Mouse (Mus musculus) forebrain, embryonic 15.5 days (tissue): ENCODE results near the gene Nfib. TPM values are rescaled to one million over a fixed set of nuclear protein-coding genes. Genes with fewer than 3 reads are reported as not detected.
A peak's percentile ranks its signal among the peaks of the same experiment; 100 is the strongest.

ENCODE experiments used
- ATAC-seq: fragments of 200-750 bp; cut with Nextera tagmentation; replicated peaks from 2 replicates; pipeline ENCODE4 v1.8.0; 2017; ENCODE audit warnings: mild to moderate bottlenecking, moderate TSS enrichment, moderate library complexity
- H3K27ac ChIP-seq: fragments of 300-500 bp; sonication (generic); replicated peaks from 2 replicates; pipeline ENCODE4 v1.5.1; 2015; ENCODE audit warnings: mild to moderate bottlenecking, inconsistent platforms
- H3K27me3 ChIP-seq: fragments of 300-500 bp; sonication (generic); 2 replicates; pipeline ENCODE4 v1.6.1; 2015; ENCODE audit warnings: inconsistent platforms
- H3K36me3 ChIP-seq: fragments of 300-500 bp; sonication (generic); 2 replicates; pipeline ENCODE4 v1.6.1; 2015; ENCODE audit warnings: mild to moderate bottlenecking, inconsistent platforms
- H3K4me1 ChIP-seq: fragments of 300-500 bp; sonication (generic); 2 replicates; pipeline ENCODE4 v1.6.1; 2015; ENCODE audit warnings: inconsistent platforms
- H3K4me2 ChIP-seq: fragments of 300-500 bp; sonication (generic); replicated peaks from 2 replicates; pipeline ENCODE4 v1.6.1; 2015; ENCODE audit warnings: mild to moderate bottlenecking, inconsistent platforms
- H3K4me3 ChIP-seq: fragments of 300-500 bp; sonication (generic); 2 replicates; pipeline ENCODE4 v1.5.1; 2015; ENCODE audit warnings: mild to moderate bottlenecking, inconsistent platforms
- H3K9ac ChIP-seq: fragments of 300-500 bp; sonication (generic); replicated peaks from 2 replicates; pipeline ENCODE4 v1.6.1; 2015; ENCODE audit warnings: mild to moderate bottlenecking, inconsistent platforms
- H3K9me3 ChIP-seq: fragments of 300-500 bp; sonication (generic); 2 replicates; pipeline ENCODE4 v1.6.1; 2016; ENCODE audit warnings: inconsistent platforms
- WGBS: fragments of 180-500 bp; shearing (Covaris S2); methylation state at CpG from one replicate; pipeline ENCODE4 v1.1.7; 2015; ENCODE audit warnings: mixed read lengths; 5-methylcytosine and 5-hydroxymethylcytosine counted together
- polyA plus RNA-seq: library from polyadenylated mRNA; unstranded; fragments of >200 nt; fragmentation: Nextera tagmentation; extraction: Ambion mirVana; gene quantifications from 2 replicates; pipeline ENCODE4 v1.2.1, GENCODE M21; 2015

Nfib gene
- polyA plus RNA-seq, 1 experiment from 2014 or later: 282 TPM

DNA sequence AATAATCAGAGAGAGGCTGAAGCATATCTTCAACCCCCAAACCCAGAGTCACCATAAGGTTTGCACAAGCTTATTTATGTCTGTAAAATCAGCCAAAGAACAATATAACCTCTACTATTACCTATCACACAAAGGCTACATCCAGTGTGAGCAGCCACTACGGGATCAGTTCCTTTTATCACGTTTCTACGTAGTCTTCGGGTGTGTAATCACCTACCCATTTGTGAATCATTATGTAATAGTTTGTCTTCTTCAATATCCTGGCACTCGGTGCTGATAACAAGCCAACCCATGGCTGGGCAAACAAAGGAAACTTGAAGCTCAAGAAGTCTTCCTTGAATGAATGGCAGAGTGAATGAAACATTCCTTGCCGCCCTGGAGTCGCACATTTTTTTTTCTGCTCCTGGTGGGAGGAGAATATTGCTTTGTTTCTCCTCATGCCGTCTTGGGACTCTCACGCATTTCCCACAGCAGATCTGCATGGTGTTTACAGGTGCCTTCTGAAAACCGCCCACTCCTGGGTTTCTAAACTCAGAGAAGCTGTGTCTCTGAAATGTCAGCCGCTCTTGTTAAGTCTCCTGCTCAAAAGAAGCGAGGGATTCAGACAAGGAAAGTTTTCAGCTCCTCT, 21.3 kb downstream of the Nfib start:
- no peaks in the 10 kb centered on the region for H3K27me3 ChIP-seq
- WGBS: 48% methylated on average over 12 of the region's 12 CpGs
- H3K4me3 ChIP-seq: no peak overlapping the region
- no peak overlapping the region for H3K4me2 ChIP-seq
- no peak overlapping the region for H3K9ac ChIP-seq
- H3K4me1 ChIP-seq: 0 out of 2 replicates have a peak, but pooled peaks cover 7% of the 10 kb centered on the region
- no peaks in the 10 kb centered on the region for H3K9me3 ChIP-seq
- no peaks in the 10 kb centered on the region for H3K36me3 ChIP-seq
- H3K27ac ChIP-seq: no peak overlapping the region
- ATAC-seq: no peak

DNA sequence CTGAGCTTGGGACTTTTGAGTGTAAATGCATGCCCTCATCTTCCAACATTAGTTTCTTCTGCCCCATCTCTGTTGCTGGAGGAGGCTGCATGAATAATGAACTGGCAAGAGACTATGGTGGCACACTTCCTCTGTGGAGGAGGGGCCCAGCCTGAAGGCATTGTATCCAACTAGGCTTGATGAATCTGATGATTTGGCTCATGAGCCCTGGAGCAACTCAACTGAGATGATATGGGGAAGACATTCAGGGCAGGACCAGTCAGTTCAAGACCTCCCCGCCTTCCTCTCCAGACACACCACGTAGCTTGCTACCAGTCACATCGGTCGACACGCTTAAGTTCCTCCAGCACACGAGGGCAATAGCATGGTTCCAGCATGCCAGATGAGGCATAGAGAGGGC, 22.0 kb downstream of the Nfib start:
- no peaks in the 10 kb centered on the region for H3K36me3 ChIP-seq
- no peak for ATAC-seq
- H3K27ac ChIP-seq: no peak overlapping the region
- no peaks in the 10 kb centered on the region for H3K27me3 ChIP-seq
- H3K9ac ChIP-seq: no peak overlapping the region
- no peaks in the 10 kb centered on the region for H3K9me3 ChIP-seq
- H3K4me3 ChIP-seq: no peak overlapping the region
- 0 out of 2 replicates have a peak, but pooled peaks cover 7% of the 10 kb centered on the region for H3K4me1 ChIP-seq
- 96% methylated on average over 6 of the region's 6 CpGs for WGBS
- no peak overlapping the region for H3K4me2 ChIP-seq

DNA sequence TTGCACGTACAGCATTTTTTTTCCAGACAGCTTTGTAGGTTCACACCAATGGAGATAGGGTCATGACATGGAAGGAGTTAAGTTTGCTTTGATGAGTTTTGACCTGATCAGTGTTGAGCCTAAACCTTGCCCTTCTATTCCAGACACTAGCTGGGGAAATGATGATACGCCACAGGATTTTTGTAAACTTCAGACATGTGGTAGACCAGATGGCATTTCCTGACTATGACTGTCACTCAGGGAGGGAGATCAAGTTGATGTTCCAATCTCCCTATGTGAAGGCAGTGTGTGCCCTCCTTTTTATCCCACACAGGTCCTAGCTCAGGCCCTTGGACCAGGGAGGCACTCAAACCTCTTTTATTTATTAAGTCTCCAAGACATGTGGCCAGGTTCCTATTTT, 29.4 kb downstream of the Nfib start:
- WGBS: 78% methylated on average over 2 of the region's 2 CpGs
- no peaks in the 10 kb centered on the region for H3K36me3 ChIP-seq
- H3K27ac ChIP-seq: peak overlapping the region; percentile 20; the same call in 1 of the 2 replicates
- no peak for ATAC-seq
- H3K27me3 ChIP-seq: no peaks in the 10 kb centered on the region
- H3K4me2 ChIP-seq: no peak overlapping the region
- H3K4me1 ChIP-seq: no peaks in the 10 kb centered on the region
- no peak overlapping the region for H3K9ac ChIP-seq
- no peaks in the 10 kb centered on the region for H3K9me3 ChIP-seq
- no peak overlapping the region for H3K4me3 ChIP-seq

DNA sequence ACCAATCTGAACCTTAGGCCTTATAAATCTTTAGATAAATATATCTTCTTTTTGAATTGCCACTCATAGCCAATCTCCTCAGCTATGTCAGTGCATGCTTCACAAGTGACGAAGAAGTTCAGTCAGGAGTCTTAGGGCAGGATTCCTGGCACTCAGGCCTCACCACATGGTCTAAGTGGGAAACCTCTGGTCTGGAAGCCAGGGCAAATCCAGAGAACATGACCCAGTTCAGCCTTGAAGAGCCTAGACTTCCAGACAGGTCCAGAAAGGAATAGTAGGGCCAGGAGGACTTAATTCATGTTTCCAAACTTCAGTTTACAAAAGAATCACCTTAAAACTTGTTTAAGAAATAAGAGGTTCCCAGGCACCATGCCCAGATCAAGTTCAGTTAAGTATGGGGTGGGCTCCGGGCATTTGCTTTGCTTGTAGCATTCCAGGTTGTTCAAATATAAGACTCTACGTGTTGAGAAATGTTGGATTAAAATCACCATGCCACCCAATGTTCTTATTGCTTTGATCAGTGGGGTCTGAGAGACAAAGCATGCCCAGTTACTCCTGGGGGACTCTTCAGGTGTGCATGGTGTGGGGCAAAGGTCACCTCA, 38.2 kb downstream of the Nfib start:
- Histone ChIP-seq H3K9me3 (no peaks in the 10 kb centered on the region), H3K27ac (no peak overlapping the region), H3K27me3 (no peaks in the 10 kb centered on the region), H3K9ac (no peak overlapping the region), H3K36me3 (no peaks in the 10 kb centered on the region), H3K4me1 (peaks cover 22% of the 10 kb centered on the region), H3K4me2 (no peak overlapping the region), H3K4me3 (no peak overlapping the region)
- 90% methylated on average over 3 of the region's 3 CpGs for WGBS
- no peak for ATAC-seq

DNA sequence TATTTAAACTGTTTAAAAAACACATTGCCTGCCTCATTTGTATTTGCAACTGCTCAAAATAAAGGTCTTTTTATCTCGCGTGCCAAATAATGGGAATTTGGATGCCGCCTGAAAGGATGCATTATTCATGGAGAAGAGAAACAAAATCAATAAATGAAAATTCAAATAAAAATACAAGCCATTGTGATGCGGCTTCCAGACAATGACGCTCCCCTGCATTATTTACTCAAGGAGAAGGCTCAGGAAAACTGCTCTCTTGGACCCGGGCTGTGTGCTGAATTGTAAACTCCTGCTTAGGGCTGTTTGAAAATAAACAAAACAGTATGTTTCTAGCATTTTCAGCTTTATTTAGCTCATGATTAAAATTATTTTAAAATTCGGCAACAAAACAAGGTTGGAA, 41.1 kb downstream of the Nfib start:
- no peak for ATAC-seq
- 52% methylated on average over 7 of the region's 7 CpGs for WGBS

DNA sequence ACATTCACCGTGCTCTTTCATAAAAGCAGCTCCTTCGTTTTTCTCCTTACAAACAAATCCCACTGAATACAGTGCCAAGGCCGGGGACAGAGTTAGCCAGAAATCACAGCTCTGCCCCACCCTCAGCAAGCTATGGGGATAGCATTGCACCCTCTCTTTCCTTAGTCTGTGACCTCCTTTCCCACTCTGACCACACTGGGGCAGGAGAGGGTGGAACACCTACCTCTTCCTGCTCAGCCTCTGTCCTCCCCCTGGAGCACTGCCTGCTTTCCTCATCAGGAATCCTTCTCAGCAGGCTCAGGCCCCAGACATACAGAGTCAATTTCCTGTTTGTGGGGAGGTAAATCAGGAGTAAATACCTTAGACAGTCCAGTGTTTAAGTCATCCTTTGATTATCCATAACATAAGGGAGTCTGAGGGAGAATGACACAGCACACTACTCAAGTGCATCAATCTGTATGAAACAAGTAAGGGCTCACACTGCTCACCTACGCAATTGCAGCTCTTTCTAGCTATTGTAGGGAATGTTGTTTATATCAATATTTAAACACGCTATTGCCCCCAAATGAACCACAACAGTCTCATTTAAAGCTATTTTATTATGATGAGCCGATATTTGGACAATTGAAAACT, 41.7 kb downstream of the Nfib start:
- 74% methylated on average over 6 of the region's 6 CpGs for WGBS
- no peak overlapping the region for H3K4me3 ChIP-seq
- no peak overlapping the region for H3K4me2 ChIP-seq
- 0 out of 2 replicates have a peak overlapping the region, but pooled peaks have one; percentile 68 for H3K27ac ChIP-seq
- no peaks in the 10 kb centered on the region for H3K9me3 ChIP-seq
- H3K9ac ChIP-seq: no peak overlapping the region
- H3K27me3 ChIP-seq: no peaks in the 10 kb centered on the region
- H3K36me3 ChIP-seq: no peaks in the 10 kb centered on the region
- peaks cover 33% of the 10 kb centered on the region for H3K4me1 ChIP-seq
- no peak for ATAC-seq

More for the DNA sequence above, 41.1 kb downstream of the Nfib start:
- no peak overlapping the region for H3K27ac ChIP-seq
- peaks cover 33% of the 10 kb centered on the region for H3K4me1 ChIP-seq
- no peaks in the 10 kb centered on the region for H3K9me3 ChIP-seq
- no peaks in the 10 kb centered on the region for H3K27me3 ChIP-seq
- H3K9ac ChIP-seq: no peak overlapping the region
- no peak overlapping the region for H3K4me3 ChIP-seq
- no peaks in the 10 kb centered on the region for H3K36me3 ChIP-seq
- no peak overlapping the region for H3K4me2 ChIP-seq

DNA sequence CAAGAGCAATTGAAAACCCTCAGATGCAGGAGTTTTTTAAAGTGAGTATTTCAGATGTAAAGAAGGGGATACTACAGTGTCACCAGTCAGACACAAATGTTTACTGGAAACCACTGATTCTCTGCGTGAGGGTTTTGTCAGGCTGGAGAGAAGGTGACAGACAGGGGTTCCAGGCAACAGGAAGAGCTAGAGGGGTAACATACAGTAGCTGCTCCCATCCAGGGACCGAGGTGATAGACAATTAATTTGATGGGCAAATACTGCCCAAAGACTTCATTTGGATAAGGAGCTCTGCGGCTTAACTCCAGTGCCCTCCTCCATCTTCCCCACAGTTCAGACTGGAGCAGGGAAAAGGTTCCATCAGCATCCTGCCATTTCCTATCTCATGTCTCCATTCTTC, 42.9 kb downstream of the Nfib start:
- no peaks in the 10 kb centered on the region for H3K9me3 ChIP-seq
- no peak overlapping the region for H3K9ac ChIP-seq
- peak overlapping the region; percentile 68 for H3K27ac ChIP-seq
- H3K4me1 ChIP-seq: peaks cover 33% of the 10 kb centered on the region
- 38% methylated on average over 3 of the region's 3 CpGs for WGBS
- H3K4me3 ChIP-seq: no peak overlapping the region
- no peaks in the 10 kb centered on the region for H3K27me3 ChIP-seq
- H3K4me2 ChIP-seq: no peak overlapping the region
- ATAC-seq: peak; percentile 68
- no peaks in the 10 kb centered on the region for H3K36me3 ChIP-seq

DNA sequence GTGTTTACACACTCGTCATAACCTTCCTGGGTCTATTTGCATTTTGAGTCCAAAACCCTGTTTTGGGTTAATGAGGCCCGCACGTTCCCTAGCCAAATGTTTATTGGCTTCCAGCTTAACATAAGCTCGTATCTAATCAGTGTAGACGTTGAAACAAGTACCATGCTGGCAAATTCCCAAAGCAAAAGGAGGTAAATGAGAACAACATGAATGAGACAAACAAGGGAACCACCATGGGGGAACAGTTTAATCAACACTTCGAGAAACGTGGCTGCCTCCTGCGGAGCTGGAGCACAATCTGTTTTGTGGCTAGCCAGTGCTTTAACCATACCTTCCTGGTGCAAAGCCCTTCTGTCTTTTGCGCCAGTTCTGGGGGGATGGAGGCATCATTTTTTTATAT, 43.3 kb downstream of the Nfib start:
- WGBS: 6% methylated on average over 9 of the region's 9 CpGs
- no peak overlapping the region for H3K4me3 ChIP-seq
- ATAC-seq: peak; percentile 85

DNA sequence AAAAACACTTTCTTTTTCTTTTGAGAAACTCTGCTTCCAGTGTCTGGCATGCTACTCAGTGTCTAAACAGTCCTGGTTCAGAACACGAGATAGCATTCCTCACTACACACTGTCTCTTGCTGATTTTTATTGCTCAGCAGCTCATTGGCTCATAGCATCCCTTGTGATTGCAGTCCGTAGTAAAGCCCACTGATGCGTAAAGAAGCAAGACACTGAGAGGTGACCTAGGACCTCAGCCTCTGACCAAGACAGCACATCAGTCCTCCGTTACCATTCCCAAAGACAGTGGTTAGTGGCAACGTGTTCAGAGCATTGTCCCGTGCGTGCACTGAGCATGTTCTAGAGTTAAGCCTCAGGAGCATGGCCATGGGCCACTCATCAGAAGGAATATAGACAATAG, 44.3 kb downstream of the Nfib start:
- no peaks in the 10 kb centered on the region for H3K27me3 ChIP-seq
- 91% methylated on average over 7 of the region's 7 CpGs for WGBS
- H3K4me2 ChIP-seq: no peak overlapping the region
- no peaks in the 10 kb centered on the region for H3K36me3 ChIP-seq
- H3K9me3 ChIP-seq: no peaks in the 10 kb centered on the region
- H3K4me1 ChIP-seq: peaks cover 33% of the 10 kb centered on the region
- no peak overlapping the region for H3K9ac ChIP-seq
- no peak overlapping the region for H3K4me3 ChIP-seq
- ATAC-seq: no peak
- peak overlapping the region; percentile 68; the same call in 1 of the 2 replicates for H3K27ac ChIP-seq

More for the DNA sequence above, 43.3 kb downstream of the Nfib start:
- Histone ChIP-seq H3K36me3 (no peaks in the 10 kb centered on the region), H3K9me3 (no peaks in the 10 kb centered on the region), H3K4me2 (no peak overlapping the region), H3K9ac (no peak overlapping the region), H3K4me1 (peaks cover 33% of the 10 kb centered on the region), H3K27me3 (no peaks in the 10 kb centered on the region), H3K27ac (peak overlapping the region; percentile 68)

DNA sequence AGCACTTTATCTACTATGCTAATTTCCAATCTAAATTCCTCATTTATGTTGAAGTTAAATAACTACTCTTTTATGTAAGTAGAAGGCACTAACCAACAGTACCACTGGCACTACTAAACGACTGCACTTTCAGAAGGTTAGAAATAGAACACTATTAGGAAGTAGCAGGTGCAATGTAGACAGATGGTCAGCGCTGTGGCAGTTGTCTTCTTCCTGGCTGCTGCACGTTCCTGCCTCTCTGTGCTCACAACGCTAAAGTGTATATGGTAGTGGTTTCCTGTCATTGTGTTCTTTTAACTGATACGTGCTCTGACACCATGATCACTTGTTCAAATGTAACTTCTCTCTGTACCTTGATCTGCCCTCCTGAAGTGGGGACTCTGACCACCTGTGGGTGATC, 59.9 kb downstream of the Nfib start:
- H3K27ac ChIP-seq: no peak overlapping the region
- 77% methylated on average over 5 of the region's 5 CpGs for WGBS

DNA sequence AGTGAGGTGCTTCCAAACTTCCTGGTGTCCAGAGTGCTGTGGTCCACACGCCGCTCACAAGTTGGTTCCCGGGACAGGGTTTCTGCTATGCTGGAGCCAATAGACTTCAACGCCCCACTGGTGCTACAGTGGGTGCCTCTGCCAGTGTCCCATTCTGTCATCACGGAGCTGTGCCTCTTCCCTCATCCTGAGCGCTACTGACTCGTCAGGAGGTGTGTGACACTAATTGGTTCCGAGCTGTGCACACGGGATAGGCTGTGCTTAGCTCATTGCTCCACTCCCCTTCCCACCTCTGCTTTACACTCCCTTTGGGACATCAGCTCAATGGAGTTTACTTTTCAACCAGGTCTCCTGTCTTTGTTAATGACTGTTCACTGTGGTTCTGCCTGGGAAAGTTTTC, 60.8 kb downstream of the Nfib start:
- 45% methylated on average over 9 of the region's 9 CpGs for WGBS
- Histone ChIP-seq H3K4me1 (peaks cover 16% of the 10 kb centered on the region), H3K9me3 (no peaks in the 10 kb centered on the region), H3K4me2 (no peak overlapping the region), H3K4me3 (no peak overlapping the region), H3K27me3 (no peaks in the 10 kb centered on the region), H3K36me3 (no peaks in the 10 kb centered on the region), H3K9ac (no peak overlapping the region), H3K27ac (no peak overlapping the region)
- ATAC-seq: peak; percentile 73; the same call in 1 of the 2 replicates

More for the DNA sequence above, 59.9 kb downstream of the Nfib start:
- H3K4me2 ChIP-seq: no peak overlapping the region
- no peaks in the 10 kb centered on the region for H3K36me3 ChIP-seq
- H3K4me3 ChIP-seq: no peak overlapping the region
- no peak for ATAC-seq
- no peaks in the 10 kb centered on the region for H3K9me3 ChIP-seq
- no peak overlapping the region for H3K9ac ChIP-seq
- H3K4me1 ChIP-seq: peaks cover 16% of the 10 kb centered on the region
- no peaks in the 10 kb centered on the region for H3K27me3 ChIP-seq

DNA sequence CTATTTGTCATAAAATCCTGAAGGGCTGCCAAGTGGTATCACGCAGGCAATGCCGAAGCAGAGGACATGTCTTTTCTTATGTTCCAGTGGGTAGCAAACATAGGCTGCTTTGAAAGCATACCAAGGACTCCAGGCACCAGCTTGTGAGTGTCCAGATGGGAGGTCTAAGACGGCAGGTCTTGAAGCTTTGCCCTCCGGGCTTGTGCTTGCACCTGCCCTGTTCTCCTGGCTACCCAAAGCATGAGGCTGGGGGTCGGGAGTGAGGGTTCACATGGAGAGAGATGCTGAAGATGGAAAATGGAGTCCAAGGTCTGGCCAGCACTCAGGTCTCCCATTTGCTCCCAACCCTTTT, 61.8 kb downstream of the Nfib start:
- H3K4me3 ChIP-seq: no peak overlapping the region
- no peak overlapping the region for H3K4me2 ChIP-seq
- peak overlapping the region; percentile 25 for H3K27ac ChIP-seq
- H3K9me3 ChIP-seq: no peaks in the 10 kb centered on the region
- H3K36me3 ChIP-seq: no peaks in the 10 kb centered on the region
- ATAC-seq: peak; percentile 49
- WGBS: 52% methylated on average over 5 of the region's 5 CpGs
- H3K27me3 ChIP-seq: no peaks in the 10 kb centered on the region
- peaks cover 16% of the 10 kb centered on the region for H3K4me1 ChIP-seq
- H3K9ac ChIP-seq: no peak overlapping the region
